Mouse (Mus musculus) heart, postnatal 0 days (tissue): ENCODE measurements at regions not wholly inside any gene's neighbourhood (a gene's known extent, or its start where the extent isn't known, plus 50 kb on each side); places are given as distances from the start of the nearest gene placed in this dataset.

ENCODE experiments used
- CTCF ChIP-seq: IDR thresholded peaks from 2 replicates; pipeline ENCODE4 v1.5.1; 2016; ENCODE audit warnings: antibody characterized with exemption, control low read depth, low read depth
- EP300 ChIP-seq: IDR thresholded peaks from 2 replicates; pipeline ENCODE4 v1.6.1; 2016; ENCODE audit warnings: antibody characterized with exemption, low read depth

- TF ChIP-seq EP300 (no peak), CTCF (no peak)
Measured at GRCm38 (mm10) chr12:49885507-49885906, 500.5 kb downstream of the Gm43517 start.
